Mouse (Mus musculus): ENCODE results near the gene Sim2. TPM values are rescaled to one million over a fixed set of nuclear protein-coding genes. Genes with fewer than 3 reads are reported as not detected.

Sim2 gene
- polyA plus RNA-seq, 1 experiment from 2014 or later = 0.22 TPM

- Histone ChIP-seq H3K27me3 (ENCODE audit: control insufficient read depth, insufficient read depth, low read length) (no peaks in the 10 kb centered on the region), H3K4me3 (ENCODE audit: low read depth, low read length) (no peak overlapping the region), H3K27ac (ENCODE audit: low read length) (no peak overlapping the region), H3K4me1 (ENCODE audit: control insufficient read depth, insufficient read depth, low read length) (no peaks in the 10 kb centered on the region), H3K36me3 (ENCODE audit: control insufficient read depth, insufficient read depth, low read length) (no peaks in the 10 kb centered on the region), H3K4me2 (replicated peaks; ENCODE audit: low read depth, low read length) (no peak overlapping the region), H3K9ac (replicated peaks; ENCODE audit: low read depth, low read length) (no peak overlapping the region), H3K9me3 (ENCODE audit: control insufficient read depth, low read depth, low read length) (no peaks in the 10 kb centered on the region)
- no peak for ATAC-seq (ENCODE audit: insufficient number of reproducible peaks, insufficient read depth, low FRiP score, low read depth)
- WGBS = 86% methylated on average over 3 of the region's 3 CpGs
These were observed 34.4 kb upstream of the Sim2 start for GRCm38 (mm10) chr16:94050368-94050767.

- ATAC-seq (ENCODE audit: insufficient number of reproducible peaks, insufficient read depth, low FRiP score, low read depth) = no peak
- Histone ChIP-seq H3K4me2 (replicated peaks; ENCODE audit: low read depth, low read length) (no peak overlapping the region), H3K36me3 (ENCODE audit: control insufficient read depth, insufficient read depth, low read length) (no peaks in the 10 kb centered on the region), H3K27ac (ENCODE audit: low read length) (no peak overlapping the region), H3K9me3 (ENCODE audit: control insufficient read depth, low read depth, low read length) (peaks cover 3% of the 10 kb centered on the region; the same call in 1 of the 2 replicates), H3K4me1 (ENCODE audit: control insufficient read depth, insufficient read depth, low read length) (0 out of 2 replicates have a peak, but pooled peaks cover 6% of the 10 kb centered on the region), H3K27me3 (ENCODE audit: control insufficient read depth, insufficient read depth, low read length) (no peaks in the 10 kb centered on the region), H3K9ac (replicated peaks; ENCODE audit: low read depth, low read length) (no peak overlapping the region), H3K4me3 (ENCODE audit: low read depth, low read length) (no peak overlapping the region)
- WGBS = 81% methylated on average over 12 of the region's 12 CpGs
These were observed 29.6 kb upstream of the Sim2 start for GRCm38 (mm10) chr16:94055176-94055575.

GRCm38 (mm10) chr16:94055576-94055975 is 29.2 kb upstream of the Sim2 start:
- no peak overlapping the region for H3K27ac ChIP-seq (ENCODE audit: low read length)
- peaks cover 3% of the 10 kb centered on the region; the same call in 1 of the 2 replicates for H3K9me3 ChIP-seq (ENCODE audit: control insufficient read depth, low read depth, low read length)
- 0 out of 2 replicates have a peak, but pooled peaks cover 6% of the 10 kb centered on the region for H3K4me1 ChIP-seq (ENCODE audit: control insufficient read depth, insufficient read depth, low read length)
- H3K9ac ChIP-seq (replicated peaks; ENCODE audit: low read depth, low read length) = no peak overlapping the region
- no peak for ATAC-seq (ENCODE audit: insufficient number of reproducible peaks, insufficient read depth, low FRiP score, low read depth)
- no peaks in the 10 kb centered on the region for H3K27me3 ChIP-seq (ENCODE audit: control insufficient read depth, insufficient read depth, low read length)
- no peak overlapping the region for H3K4me2 ChIP-seq (replicated peaks; ENCODE audit: low read depth, low read length)
- no peak overlapping the region for H3K4me3 ChIP-seq (ENCODE audit: low read depth, low read length)
- H3K36me3 ChIP-seq (ENCODE audit: control insufficient read depth, insufficient read depth, low read length) = no peaks in the 10 kb centered on the region
- WGBS = 62% methylated on average over 8 of the region's 8 CpGs

GRCm38 (mm10) chr16:94059820-94060219 is 24.9 kb upstream of the Sim2 start:
- Histone ChIP-seq H3K4me3 (ENCODE audit: low read depth, low read length) (no peak overlapping the region), H3K4me2 (replicated peaks; ENCODE audit: low read depth, low read length) (no peak overlapping the region), H3K9ac (replicated peaks; ENCODE audit: low read depth, low read length) (no peak overlapping the region), H3K27ac (ENCODE audit: low read length) (no peak overlapping the region), H3K4me1 (ENCODE audit: control insufficient read depth, insufficient read depth, low read length) (0 out of 2 replicates have a peak, but pooled peaks cover 6% of the 10 kb centered on the region), H3K36me3 (ENCODE audit: control insufficient read depth, insufficient read depth, low read length) (no peaks in the 10 kb centered on the region), H3K9me3 (ENCODE audit: control insufficient read depth, low read depth, low read length) (peaks cover 3% of the 10 kb centered on the region; the same call in 1 of the 2 replicates), H3K27me3 (ENCODE audit: control insufficient read depth, insufficient read depth, low read length) (no peaks in the 10 kb centered on the region)
- 58% methylated on average over 9 of the region's 9 CpGs for WGBS
- no peak for ATAC-seq (ENCODE audit: insufficient number of reproducible peaks, insufficient read depth, low FRiP score, low read depth)

- H3K9ac ChIP-seq (replicated peaks; ENCODE audit: low read depth, low read length) = no peak overlapping the region
- no peaks in the 10 kb centered on the region for H3K36me3 ChIP-seq (ENCODE audit: control insufficient read depth, insufficient read depth, low read length)
- WGBS = 76% methylated on average over 9 of the region's 9 CpGs
- H3K4me3 ChIP-seq (ENCODE audit: low read depth, low read length) = no peak overlapping the region
- no peak overlapping the region for H3K4me2 ChIP-seq (replicated peaks; ENCODE audit: low read depth, low read length)
- H3K27ac ChIP-seq (ENCODE audit: low read length) = no peak overlapping the region
- 0 out of 2 replicates have a peak, but pooled peaks cover 6% of the 10 kb centered on the region for H3K4me1 ChIP-seq (ENCODE audit: control insufficient read depth, insufficient read depth, low read length)
- ATAC-seq (ENCODE audit: insufficient number of reproducible peaks, insufficient read depth, low FRiP score, low read depth) = no peak
- no peaks in the 10 kb centered on the region for H3K9me3 ChIP-seq (ENCODE audit: control insufficient read depth, low read depth, low read length)
- no peaks in the 10 kb centered on the region for H3K27me3 ChIP-seq (ENCODE audit: control insufficient read depth, insufficient read depth, low read length)
These were observed 20.5 kb upstream of the Sim2 start for GRCm38 (mm10) chr16:94064211-94064610.

- whole genome bisulfite sequencing = 58% methylated on average over 24 of the region's 24 CpGs
- peak; percentile 67; the same call in 1 of the 2 replicates for ATAC-seq (ENCODE audit: insufficient number of reproducible peaks, insufficient read depth, low FRiP score, low read depth)
- Histone ChIP-seq H3K27ac (ENCODE audit: low read length) (no peak overlapping the region), H3K9ac (replicated peaks; ENCODE audit: low read depth, low read length) (no peak overlapping the region), H3K4me1 (ENCODE audit: control insufficient read depth, insufficient read depth, low read length) (no peaks in the 10 kb centered on the region), H3K4me3 (ENCODE audit: low read depth, low read length) (no peak overlapping the region; the same call in 1 of the 2 replicates), H3K36me3 (ENCODE audit: control insufficient read depth, insufficient read depth, low read length) (no peaks in the 10 kb centered on the region), H3K27me3 (ENCODE audit: control insufficient read depth, insufficient read depth, low read length) (no peaks in the 10 kb centered on the region), H3K4me2 (replicated peaks; ENCODE audit: low read depth, low read length) (0 out of 2 replicates have a peak overlapping the region, but pooled peaks have one; percentile 2), H3K9me3 (ENCODE audit: control insufficient read depth, low read depth, low read length) (no peaks in the 10 kb centered on the region)
These were observed 18.7 kb upstream of the Sim2 start for GRCm38 (mm10) chr16:94065728-94066674.

GRCm38 (mm10) chr16:94066771-94067170 is 18.0 kb upstream of the Sim2 start:
- Histone ChIP-seq H3K4me1 (ENCODE audit: control insufficient read depth, insufficient read depth, low read length) (0 out of 2 replicates have a peak, but pooled peaks cover 2% of the 10 kb centered on the region), H3K4me2 (replicated peaks; ENCODE audit: low read depth, low read length) (no peak overlapping the region), H3K27me3 (ENCODE audit: control insufficient read depth, insufficient read depth, low read length) (no peaks in the 10 kb centered on the region), H3K27ac (ENCODE audit: low read length) (no peak overlapping the region), H3K9me3 (ENCODE audit: control insufficient read depth, low read depth, low read length) (no peaks in the 10 kb centered on the region), H3K9ac (replicated peaks; ENCODE audit: low read depth, low read length) (no peak overlapping the region), H3K36me3 (ENCODE audit: control insufficient read depth, insufficient read depth, low read length) (no peaks in the 10 kb centered on the region), H3K4me3 (ENCODE audit: low read depth, low read length) (no peak overlapping the region)
- 68% methylated on average over 6 of the region's 6 CpGs for WGBS
- ATAC-seq (ENCODE audit: insufficient number of reproducible peaks, insufficient read depth, low FRiP score, low read depth) = no peak

GRCm38 (mm10) chr16:94067280-94067679 is 17.5 kb upstream of the Sim2 start:
- no peaks in the 10 kb centered on the region for H3K9me3 ChIP-seq (ENCODE audit: control insufficient read depth, low read depth, low read length)
- H3K36me3 ChIP-seq (ENCODE audit: control insufficient read depth, insufficient read depth, low read length) = no peaks in the 10 kb centered on the region
- H3K4me2 ChIP-seq (replicated peaks; ENCODE audit: low read depth, low read length) = no peak overlapping the region
- ATAC-seq (ENCODE audit: insufficient number of reproducible peaks, insufficient read depth, low FRiP score, low read depth) = no peak
- no peaks in the 10 kb centered on the region for H3K27me3 ChIP-seq (ENCODE audit: control insufficient read depth, insufficient read depth, low read length)
- 54% methylated on average over 5 of the region's 5 CpGs for WGBS
- no peak overlapping the region for H3K27ac ChIP-seq (ENCODE audit: low read length)
- 0 out of 2 replicates have a peak, but pooled peaks cover 3% of the 10 kb centered on the region for H3K4me1 ChIP-seq (ENCODE audit: control insufficient read depth, insufficient read depth, low read length)
- no peak overlapping the region for H3K9ac ChIP-seq (replicated peaks; ENCODE audit: low read depth, low read length)
- H3K4me3 ChIP-seq (ENCODE audit: low read depth, low read length) = no peak overlapping the region

Measured in stomach, embryonic 14.5 days (tissue).